Mouse (Mus musculus) sigmoid colon, adult 10 weeks (tissue): ENCODE measurements around the gene Kera. TPM values are rescaled to one million over a fixed set of nuclear protein-coding genes. Genes with fewer than 3 reads are reported as not detected.

Experiments used
- polyA plus RNA-seq: library from polyadenylated mRNA; stranded (reverse); fragments of 350-450 nt; fragmentation: Illumina TruSeq; extraction: RNeasy Lipid Tissue Mini Kit (QIAGEN cat#74804); gene quantifications from one replicate; pipeline ENCODE4 v1.2.3, GENCODE M21; 2014; ENCODE audit warnings: low read depth, low replicate concordance

The Kera gene
- polyA plus RNA-seq = not detected

GRCm38 (mm10) chr10:97606579-97606978, at the start of gene Kera:
Gene Kera, plus strand, starts transcription at chr10:97606879.

GRCm38 (mm10) chr10:97564957-97565856, 41.5 kb upstream of the Kera start, which contains the start of gene Lum:
Gene Lum, plus strand, starts transcription at chr10:97565128.

DNA sequence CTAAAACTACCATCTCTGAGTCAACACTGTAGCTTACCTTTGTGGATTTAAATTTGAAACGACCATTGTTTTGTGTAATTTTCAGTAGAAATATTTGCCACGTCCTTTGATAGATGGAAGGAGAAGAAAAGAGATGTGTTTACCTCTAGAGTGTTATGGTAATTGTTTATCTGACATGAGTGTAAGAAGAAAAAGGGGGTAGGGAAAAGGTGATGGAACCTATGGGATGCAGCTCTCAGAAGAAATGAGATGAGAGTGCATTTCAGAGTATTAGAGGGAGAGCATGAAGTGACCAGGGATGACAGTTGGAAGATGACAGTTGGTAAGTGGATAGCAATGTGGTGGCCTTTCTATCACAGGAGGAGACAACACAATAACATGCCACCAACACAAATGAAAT, 37.1 kb downstream of the Kera start, which contains the start of gene Epyc:
TSS of gene Epyc (plus strand) at position 301 of the 400 bp plus-strand sequence.

Other genes with a start within 250 kb of the Kera start
- gene Dcn, start 127.3 kb upstream of the Kera start, polyA plus RNA-seq = 807 TPM
- gene Lum, start 41.8 kb upstream of the Kera start, polyA plus RNA-seq = 204 TPM
- gene Epyc, start 37.2 kb downstream of the Kera start, polyA plus RNA-seq = not detected
- gene Ccer1, start 86.2 kb downstream of the Kera start, polyA plus RNA-seq = not detected
- gene C030005K15Rik, start 119.9 kb downstream of the Kera start, polyA plus RNA-seq = not detected